Mouse (Mus musculus) adrenal gland, adult 18-20 months (tissue): Measurements from ENCODE around the gene Chuk. TPM values are rescaled to one million over a fixed set of nuclear protein-coding genes. Genes with fewer than 3 reads are reported as not detected.
A peak's percentile ranks its signal among the peaks of the same experiment; 100 is the strongest.

Source experiments
- DNase-seq, 2 experiments: peaks; one replicate each; pipeline ENCODE4 v3.0.0; 2021 to 2022; ENCODE audit warnings: low spot score in 2 of 2
- total RNA-seq, 2 experiments: library from RNA; stranded (reverse); gene quantifications; 1 replicate in 1 of 2; 2 replicates in 1 of 2; pipeline ENCODE4 v1.2.3; 2021

Gene Chuk
- total RNA-seq, 2 experiments from 2014 or later = 44.5 to 94.4 TPM

GRCm38 (mm10) chr19:44049282-44049681, 58.0 kb downstream of the Chuk start:
- no peak for DNase-seq

- DNase-seq = no peak
Observed at GRCm38 (mm10) chr19:44045847-44046246, 61.4 kb downstream of the Chuk start.

- no peak for DNase-seq
Observed at GRCm38 (mm10) chr19:44042121-44042520, 65.2 kb downstream of the Chuk start.

- no peak for DNase-seq
Observed at GRCm38 (mm10) chr19:44033396-44033795, 73.9 kb downstream of the Chuk start.

GRCm38 (mm10) chr19:44032046-44032744, 75.1 kb downstream of the Chuk start:
- no peak for DNase-seq

- DNase-seq = no peak
Observed at GRCm38 (mm10) chr19:44030024-44030423, 77.3 kb downstream of the Chuk start.

- no peak for DNase-seq
Observed at GRCm38 (mm10) chr19:44028972-44029371, 78.3 kb downstream of the Chuk start, which contains the start of gene Cyp2c23. Gene Cyp2c23, minus strand, starts transcription at chr19:44029208.

GRCm38 (mm10) chr19:44026956-44027530, 80.2 kb downstream of the Chuk start:
- no peak for DNase-seq

GRCm38 (mm10) chr19:44024921-44025585, 82.2 kb downstream of the Chuk start:
- DNase-seq = peak in 1 of 2 experiments; percentile 20

Other genes with a start within 250 kb of the Chuk start
- 10 to 100 TPM; 12.1 to 13.5 TPM for gene Dnmbp, start 167.3 kb downstream of the Chuk start, total RNA-seq
- gene Cpn1, start 120.9 kb downstream of the Chuk start, total RNA-seq = not detected
- 1 to 10 TPM in 1 of 2 experiments, under 1 TPM in 1; 0.32 to 1.2 TPM for gene Cyp2c23, start 78.3 kb downstream of the Chuk start, total RNA-seq
- 10 to 100 TPM; 17.7 to 28.0 TPM for gene Erlin1, start 37.7 kb downstream of the Chuk start, total RNA-seq
- gene Cwf19l1, start 28.4 kb upstream of the Chuk start, total RNA-seq = 10 to 100 TPM; 15.7 to 27.6 TPM
- 10 to 100 TPM; 27.4 to 32.9 TPM for gene Bloc1s2, start 39.0 kb upstream of the Chuk start, total RNA-seq
- not detected for gene Pkd2l1, start 85.0 kb upstream of the Chuk start, total RNA-seq
- gene Scd3, start 95.8 kb upstream of the Chuk start, total RNA-seq = under 1 TPM in 1 of 2 experiments, not detected in 1; 0.22 TPM
- gene Scd2, start 186.2 kb upstream of the Chuk start, total RNA-seq = 100 to 1,000 TPM; 836 to 847 TPM
- gene Scd4, start 225.6 kb upstream of the Chuk start, total RNA-seq = 10 to 100 TPM in 1 of 2 experiments, 1 to 10 TPM in 1; 5.2 to 15.0 TPM